Mouse (Mus musculus) heart, embryonic 11.5 days (tissue): Measurements from ENCODE around the gene Defb22. TPM values are rescaled to one million over a fixed set of nuclear protein-coding genes. Genes with fewer than 3 reads are reported as not detected.

Experiments used
- ATAC-seq: fragments of 200-750 bp; cut with Nextera tagmentation; replicated peaks from 2 replicates; pipeline ENCODE4 v1.8.0; 2017; ENCODE audit warnings: moderate library complexity; ENCODE audit not compliant: insufficient number of reproducible peaks, low FRiP score, low TSS enrichment
- H3K27ac ChIP-seq: fragments of 300-500 bp; sonication (generic); 2 replicates; pipeline ENCODE4 v1.5.1; 2014; ENCODE audit warnings: mild to moderate bottlenecking, low read depth, low read length
- H3K27me3 ChIP-seq: fragments of 300-500 bp; sonication (generic); 2 replicates; pipeline ENCODE4 v1.6.1; 2014; ENCODE audit warnings: mild to moderate bottlenecking, low read length, mixed read lengths; ENCODE audit not compliant: control insufficient read depth, insufficient read depth
- H3K36me3 ChIP-seq: fragments of 300-500 bp; sonication (generic); 2 replicates; pipeline ENCODE4 v1.6.1; 2014; ENCODE audit warnings: mild to moderate bottlenecking, low read length, moderate library complexity, mixed read lengths; ENCODE audit not compliant: control insufficient read depth, insufficient read depth
- H3K4me1 ChIP-seq: fragments of 300-500 bp; sonication (generic); 2 replicates; pipeline ENCODE4 v1.6.1; 2014; ENCODE audit warnings: low read length; ENCODE audit not compliant: control insufficient read depth, insufficient read depth
- H3K4me2 ChIP-seq: fragments of 300-500 bp; sonication (generic); 2 replicates; pipeline ENCODE4 v1.6.1; 2014; ENCODE audit warnings: mild to moderate bottlenecking, moderate library complexity
- H3K4me3 ChIP-seq: fragments of 300-500 bp; sonication (generic); 2 replicates; pipeline ENCODE4 v1.5.1; 2014; ENCODE audit warnings: low read depth, low read length
- H3K9ac ChIP-seq: fragments of 300-500 bp; sonication (generic); 2 replicates; pipeline ENCODE4 v1.6.1; 2014; ENCODE audit warnings: mild to moderate bottlenecking, low read depth, low read length, moderate library complexity
- H3K9me3 ChIP-seq: fragments of 300-500 bp; sonication (generic); replicated peaks from 2 replicates; pipeline ENCODE4 v1.6.1; 2016; ENCODE audit warnings: low read length; ENCODE audit not compliant: control insufficient read depth
- WGBS: fragments of 180-500 bp; shearing (Covaris S2); extraction: QIAGEN DNeasy Blood & Tissue Kit; methylation state at CpG from one replicate; pipeline ENCODE4 v1.1.7; 2014; ENCODE audit not compliant: insufficient replicate concordance; 5-methylcytosine and 5-hydroxymethylcytosine counted together
- polyA plus RNA-seq: library from polyadenylated mRNA; unstranded; fragments of >200 nt; fragmentation: Nextera tagmentation; extraction: Ambion mirVana; gene quantifications from 2 replicates; pipeline ENCODE4 v1.2.1, GENCODE M21; 2014

Gene Defb22
- polyA plus RNA-seq, 1 experiment from 2014 or later = not detected

- no peaks in the 10 kb centered on the region for H3K27me3 ChIP-seq
- no peak overlapping the region for H3K4me2 ChIP-seq
- no peaks in the 10 kb centered on the region for H3K9me3 ChIP-seq
- H3K36me3 ChIP-seq = no peaks in the 10 kb centered on the region
- no peak for ATAC-seq
- WGBS = 65% methylated on average over 2 of the region's 2 CpGs
- H3K4me1 ChIP-seq = no peaks in the 10 kb centered on the region
- no peak overlapping the region for H3K4me3 ChIP-seq
- no peak overlapping the region for H3K9ac ChIP-seq
- H3K27ac ChIP-seq = no peak overlapping the region
Observed at GRCm38 (mm10) chr2:152487024-152487423, 2.9 kb downstream of the Defb22 start.

- Histone ChIP-seq H3K36me3 (no peaks in the 10 kb centered on the region), H3K9me3 (no peaks in the 10 kb centered on the region), H3K9ac (no peak overlapping the region), H3K4me1 (no peaks in the 10 kb centered on the region), H3K4me3 (no peak overlapping the region), H3K27me3 (no peaks in the 10 kb centered on the region), H3K4me2 (no peak overlapping the region), H3K27ac (no peak overlapping the region)
- 82% methylated on average over 7 of the region's 7 CpGs for WGBS
- no peak for ATAC-seq
Observed at GRCm38 (mm10) chr2:152481726-152482125, 8.2 kb downstream of the Defb22 start.

GRCm38 (mm10) chr2:152480881-152481280 is 9.1 kb downstream of the Defb22 start:
- Histone ChIP-seq H3K9me3 (no peaks in the 10 kb centered on the region), H3K9ac (no peak overlapping the region), H3K27me3 (no peaks in the 10 kb centered on the region), H3K27ac (no peak overlapping the region), H3K4me1 (no peaks in the 10 kb centered on the region), H3K4me2 (no peak overlapping the region), H3K36me3 (no peaks in the 10 kb centered on the region), H3K4me3 (no peak overlapping the region)
- no peak for ATAC-seq
- WGBS = 80% methylated on average over 3 of the region's 3 CpGs

GRCm38 (mm10) chr2:152476763-152477162 is 13.2 kb downstream of the Defb22 start, which contains the start of gene Defb20:
TSS of gene Defb20 (plus strand) at chr2:152477063.
- Histone ChIP-seq H3K9ac (no peak within 1 kb of the TSS), H3K27me3 (no peaks in the 10 kb centered on the region), H3K4me2 (no peak within 1 kb of the TSS), H3K36me3 (no peaks in the 10 kb centered on the region), H3K9me3 (no peaks in the 10 kb centered on the region), H3K4me3 (no peak within 1 kb of the TSS), H3K4me1 (no peaks in the 10 kb centered on the region), H3K27ac (no peak within 1 kb of the TSS)
- WGBS = 58% methylated on average over 2 of the region's 2 CpGs
- ATAC-seq = no peak

- WGBS = 21% methylated on average over 3 of the region's 3 CpGs
Observed at GRCm38 (mm10) chr2:152472434-152472833, 17.5 kb downstream of the Defb22 start.

GRCm38 (mm10) chr2:152470973-152471372 is 19.0 kb downstream of the Defb22 start:
- no peaks in the 10 kb centered on the region for H3K36me3 ChIP-seq
- H3K27me3 ChIP-seq = no peaks in the 10 kb centered on the region
- no peaks in the 10 kb centered on the region for H3K4me1 ChIP-seq
- ATAC-seq = no peak
- H3K4me3 ChIP-seq = no peak overlapping the region
- H3K4me2 ChIP-seq = no peak overlapping the region
- H3K27ac ChIP-seq = no peak overlapping the region
- WGBS = 30% methylated on average over 7 of the region's 7 CpGs
- H3K9me3 ChIP-seq = no peaks in the 10 kb centered on the region
- H3K9ac ChIP-seq = no peak overlapping the region

More at GRCm38 (mm10) chr2:152472434-152472833, 17.5 kb downstream of the Defb22 start:
- Histone ChIP-seq H3K4me2 (no peak overlapping the region), H3K27me3 (no peaks in the 10 kb centered on the region), H3K36me3 (no peaks in the 10 kb centered on the region), H3K27ac (no peak overlapping the region), H3K4me1 (no peaks in the 10 kb centered on the region), H3K4me3 (no peak overlapping the region), H3K9me3 (no peaks in the 10 kb centered on the region), H3K9ac (no peak overlapping the region)
- no peak for ATAC-seq

- no peaks in the 10 kb centered on the region for H3K9me3 ChIP-seq
- H3K4me3 ChIP-seq = no peak within 1 kb of the TSS
- WGBS = 85% methylated on average over 3 of the region's 3 CpGs
- H3K9ac ChIP-seq = no peak within 1 kb of the TSS
- no peak within 1 kb of the TSS for H3K4me2 ChIP-seq
- H3K4me1 ChIP-seq = no peaks in the 10 kb centered on the region
- H3K27ac ChIP-seq = no peak within 1 kb of the TSS
- ATAC-seq = no peak
- H3K27me3 ChIP-seq = no peaks in the 10 kb centered on the region
- H3K36me3 ChIP-seq = no peaks in the 10 kb centered on the region
Observed at GRCm38 (mm10) chr2:152464570-152465150, 25.3 kb downstream of the Defb22 start, which contains the start of gene Defb23. TSS of gene Defb23 (minus strand) at chr2:152464620.

GRCm38 (mm10) chr2:152459241-152459640 is 30.7 kb downstream of the Defb22 start:
- no peak overlapping the region for H3K9ac ChIP-seq
- WGBS = 51% methylated on average over 13 of the region's 13 CpGs
- no peaks in the 10 kb centered on the region for H3K4me1 ChIP-seq
- no peaks in the 10 kb centered on the region for H3K9me3 ChIP-seq
- no peak overlapping the region for H3K4me2 ChIP-seq
- H3K27ac ChIP-seq = no peak overlapping the region
- H3K27me3 ChIP-seq = peaks cover 3% of the 10 kb centered on the region; the same call in 1 of the 2 replicates
- ATAC-seq = no peak
- no peak overlapping the region for H3K4me3 ChIP-seq
- no peaks in the 10 kb centered on the region for H3K36me3 ChIP-seq

- Histone ChIP-seq H3K9me3 (no peaks in the 10 kb centered on the region), H3K27ac (no peak overlapping the region), H3K4me3 (no peak overlapping the region), H3K9ac (no peak overlapping the region), H3K4me1 (peaks cover 7% of the 10 kb centered on the region), H3K36me3 (no peaks in the 10 kb centered on the region), H3K27me3 (no peaks in the 10 kb centered on the region), H3K4me2 (no peak overlapping the region)
- WGBS = 71% methylated on average over 4 of the region's 4 CpGs
- no peak for ATAC-seq
Observed at GRCm38 (mm10) chr2:152452101-152452781, 37.7 kb downstream of the Defb22 start.
